Mouse (Mus musculus): ENCODE measurements at regions not wholly inside any gene's neighbourhood (a gene's known extent, or its start where the extent isn't known, plus 50 kb on each side); places are given as distances from the start of the nearest gene placed in this dataset.

- Histone ChIP-seq H3K27me3 (replicated peaks; ENCODE audit: control insufficient read depth, insufficient read depth, low read length) (no peaks in the 10 kb centered on the region), H3K4me3 (ENCODE audit: insufficient read depth, low read depth, low read length) (no peak overlapping the region), H3K4me1 (ENCODE audit: control insufficient read depth, insufficient read depth, low read length) (no peaks in the 10 kb centered on the region), H3K27ac (ENCODE audit: insufficient read depth, low read depth, low read length) (no peak overlapping the region), H3K36me3 (ENCODE audit: control insufficient read depth, insufficient read depth, low read length) (no peaks in the 10 kb centered on the region)
- TF ChIP-seq CTCF (conservative IDR thresholded peaks at IDR 0.05; ENCODE audit: insufficient read depth, insufficient read length, low read depth, low read length) (no peak), POLR2A (IDR thresholded peaks at IDR 0.05; ENCODE audit: low read depth, low read length) (no peak)
- DNase-seq = no peak
- 73% methylated on average over 2 of the region's 2 CpGs for WGBS
Observed at GRCm38 (mm10) chr17:58710748-58711478, 280.3 kb downstream of the Pdzph1 start.

- H3K27ac ChIP-seq (ENCODE audit: insufficient read depth, low read depth, low read length) = no peak overlapping the region
- H3K27me3 ChIP-seq (replicated peaks; ENCODE audit: control insufficient read depth, insufficient read depth, low read length) = no peaks in the 10 kb centered on the region
- no peak for DNase-seq
- H3K36me3 ChIP-seq (ENCODE audit: control insufficient read depth, insufficient read depth, low read length) = no peaks in the 10 kb centered on the region
- WGBS = 46% methylated on average over 1 of the region's 1 CpGs
- TF ChIP-seq CTCF (conservative IDR thresholded peaks at IDR 0.05; ENCODE audit: insufficient read depth, insufficient read length, low read depth, low read length) (no peak), POLR2A (IDR thresholded peaks at IDR 0.05; ENCODE audit: low read depth, low read length) (no peak)
- no peaks in the 10 kb centered on the region for H3K4me1 ChIP-seq (ENCODE audit: control insufficient read depth, insufficient read depth, low read length)
- no peak overlapping the region for H3K4me3 ChIP-seq (ENCODE audit: insufficient read depth, low read depth, low read length)
Observed at GRCm38 (mm10) chr17:58690211-58690610, 301.0 kb downstream of the Pdzph1 start.

- no peak for TF ChIP-seq CTCF (conservative IDR thresholded peaks at IDR 0.05; ENCODE audit: insufficient read depth, insufficient read length, low read depth, low read length)
- no peak for TF ChIP-seq POLR2A (IDR thresholded peaks at IDR 0.05; ENCODE audit: low read depth, low read length)
- Histone ChIP-seq H3K4me1 (ENCODE audit: control insufficient read depth, insufficient read depth, low read length) (no peaks in the 10 kb centered on the region), H3K36me3 (ENCODE audit: control insufficient read depth, insufficient read depth, low read length) (no peaks in the 10 kb centered on the region), H3K27ac (ENCODE audit: insufficient read depth, low read depth, low read length) (no peak overlapping the region), H3K4me3 (ENCODE audit: insufficient read depth, low read depth, low read length) (no peak overlapping the region), H3K27me3 (replicated peaks; ENCODE audit: control insufficient read depth, insufficient read depth, low read length) (no peaks in the 10 kb centered on the region)
- DNase-seq = no peak
- 43% methylated on average over 2 of the region's 2 CpGs for WGBS
Observed at GRCm38 (mm10) chr17:58672291-58672690, 318.9 kb downstream of the Pdzph1 start.

- H3K4me1 ChIP-seq (ENCODE audit: control insufficient read depth, insufficient read depth, low read length) = no peaks in the 10 kb centered on the region
- DNase-seq = no peak
- TF ChIP-seq POLR2A (IDR thresholded peaks at IDR 0.05; ENCODE audit: low read depth, low read length) (no peak), CTCF (conservative IDR thresholded peaks at IDR 0.05; ENCODE audit: insufficient read depth, insufficient read length, low read depth, low read length) (no peak)
- H3K27me3 ChIP-seq (replicated peaks; ENCODE audit: control insufficient read depth, insufficient read depth, low read length) = no peaks in the 10 kb centered on the region
- 93% methylated on average over 3 of the region's 3 CpGs for WGBS
- H3K36me3 ChIP-seq (ENCODE audit: control insufficient read depth, insufficient read depth, low read length) = no peaks in the 10 kb centered on the region
- no peak overlapping the region for H3K27ac ChIP-seq (ENCODE audit: insufficient read depth, low read depth, low read length)
- no peak overlapping the region for H3K4me3 ChIP-seq (ENCODE audit: insufficient read depth, low read depth, low read length)
Observed at GRCm38 (mm10) chr17:58668036-58668435, 323.1 kb downstream of the Pdzph1 start.

GRCm38 (mm10) chr17:58643793-58644192 is 347.4 kb downstream of the Pdzph1 start:
- DNase-seq = no peak
- no peak overlapping the region for H3K27ac ChIP-seq (ENCODE audit: insufficient read depth, low read depth, low read length)
- no peaks in the 10 kb centered on the region for H3K36me3 ChIP-seq (ENCODE audit: control insufficient read depth, insufficient read depth, low read length)
- no peak overlapping the region for H3K4me3 ChIP-seq (ENCODE audit: insufficient read depth, low read depth, low read length)
- no peaks in the 10 kb centered on the region for H3K27me3 ChIP-seq (replicated peaks; ENCODE audit: control insufficient read depth, insufficient read depth, low read length)
- WGBS = 44% methylated on average over 1 of the region's 1 CpGs
- TF ChIP-seq POLR2A (IDR thresholded peaks at IDR 0.05; ENCODE audit: low read depth, low read length) (no peak), CTCF (conservative IDR thresholded peaks at IDR 0.05; ENCODE audit: insufficient read depth, insufficient read length, low read depth, low read length) (no peak)
- H3K4me1 ChIP-seq (ENCODE audit: control insufficient read depth, insufficient read depth, low read length) = no peaks in the 10 kb centered on the region

- TF ChIP-seq POLR2A (IDR thresholded peaks at IDR 0.05; ENCODE audit: low read depth, low read length) (no peak), CTCF (conservative IDR thresholded peaks at IDR 0.05; ENCODE audit: insufficient read depth, insufficient read length, low read depth, low read length) (no peak)
- peak; percentile 3 for DNase-seq
- Histone ChIP-seq H3K36me3 (ENCODE audit: control insufficient read depth, insufficient read depth, low read length) (no peaks in the 10 kb centered on the region), H3K27ac (ENCODE audit: insufficient read depth, low read depth, low read length) (no peak overlapping the region), H3K4me1 (ENCODE audit: control insufficient read depth, insufficient read depth, low read length) (no peaks in the 10 kb centered on the region), H3K27me3 (replicated peaks; ENCODE audit: control insufficient read depth, insufficient read depth, low read length) (no peaks in the 10 kb centered on the region), H3K4me3 (ENCODE audit: insufficient read depth, low read depth, low read length) (no peak overlapping the region)
- 47% methylated on average over 1 of the region's 1 CpGs for WGBS
Observed at GRCm38 (mm10) chr17:58642273-58642672, 348.9 kb downstream of the Pdzph1 start.

- no peak for DNase-seq
- Histone ChIP-seq H3K4me3 (ENCODE audit: insufficient read depth, low read depth, low read length) (no peak overlapping the region), H3K4me1 (ENCODE audit: control insufficient read depth, insufficient read depth, low read length) (no peaks in the 10 kb centered on the region), H3K27me3 (replicated peaks; ENCODE audit: control insufficient read depth, insufficient read depth, low read length) (no peaks in the 10 kb centered on the region), H3K36me3 (ENCODE audit: control insufficient read depth, insufficient read depth, low read length) (no peaks in the 10 kb centered on the region), H3K27ac (ENCODE audit: insufficient read depth, low read depth, low read length) (no peak overlapping the region)
- no peak for TF ChIP-seq CTCF (conservative IDR thresholded peaks at IDR 0.05; ENCODE audit: insufficient read depth, insufficient read length, low read depth, low read length)
- no peak for TF ChIP-seq POLR2A (IDR thresholded peaks at IDR 0.05; ENCODE audit: low read depth, low read length)
- 60% methylated on average over 1 of the region's 1 CpGs for WGBS
Observed at GRCm38 (mm10) chr17:58598911-58599310, 392.3 kb downstream of the Pdzph1 start.
